Mouse (Mus musculus): ENCODE measurements at regions not wholly inside any gene's neighbourhood (a gene's known extent, or its start where the extent isn't known, plus 50 kb on each side); places are given as distances from the start of the nearest gene placed in this dataset.
"Not testable (repeated sequence)": the region's sequence is repeated elsewhere in the genome, so short reads cannot be mapped to it uniquely, and the experiment has no call there.

DNA sequence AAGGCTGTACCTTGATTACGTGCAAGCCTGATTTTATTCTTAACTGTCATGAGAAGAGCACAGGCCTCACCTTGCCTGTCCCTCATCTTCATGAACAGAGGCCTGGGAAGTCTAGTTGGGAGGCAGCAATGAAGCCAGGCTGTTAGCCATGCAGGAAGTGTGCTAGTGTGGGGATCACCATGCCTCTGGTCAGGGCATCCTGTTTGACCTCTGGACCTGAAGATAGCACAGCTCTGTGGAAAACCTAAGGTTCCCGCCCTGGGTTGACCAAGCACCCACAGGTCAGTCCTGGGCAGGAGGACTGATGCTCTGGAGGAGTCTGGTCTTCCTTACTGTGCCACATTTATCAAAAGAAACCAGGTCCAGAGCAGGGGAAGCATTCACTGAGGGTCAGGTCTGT lies 157.6 kb downstream of the Gm906 start:
- ATAC-seq (replicated peaks; ENCODE audit: low FRiP score, low TSS enrichment, poor library complexity, severe bottlenecking) = no peak

DNA sequence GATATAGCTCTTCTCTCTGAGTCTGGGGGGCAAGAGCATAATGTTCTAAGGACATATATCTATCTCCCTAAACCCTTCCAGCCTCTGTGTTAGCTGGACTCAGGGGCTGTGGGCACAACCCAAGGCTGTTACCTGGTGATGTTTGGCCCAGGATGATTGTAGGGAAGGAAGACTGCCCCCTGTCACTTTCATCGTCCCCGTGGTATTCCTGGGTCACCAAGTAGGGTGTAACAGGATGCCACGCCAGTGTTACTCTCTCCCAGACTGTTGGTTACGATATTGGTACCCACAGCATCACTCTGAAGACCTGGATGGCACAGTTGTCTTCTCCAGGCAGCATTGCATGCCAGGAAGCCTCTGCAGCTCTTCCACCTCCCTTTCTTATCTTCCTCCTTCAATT lies 185.3 kb downstream of the Gm906 start:
- no peak for ATAC-seq (replicated peaks; ENCODE audit: low FRiP score, low TSS enrichment, poor library complexity, severe bottlenecking)

DNA sequence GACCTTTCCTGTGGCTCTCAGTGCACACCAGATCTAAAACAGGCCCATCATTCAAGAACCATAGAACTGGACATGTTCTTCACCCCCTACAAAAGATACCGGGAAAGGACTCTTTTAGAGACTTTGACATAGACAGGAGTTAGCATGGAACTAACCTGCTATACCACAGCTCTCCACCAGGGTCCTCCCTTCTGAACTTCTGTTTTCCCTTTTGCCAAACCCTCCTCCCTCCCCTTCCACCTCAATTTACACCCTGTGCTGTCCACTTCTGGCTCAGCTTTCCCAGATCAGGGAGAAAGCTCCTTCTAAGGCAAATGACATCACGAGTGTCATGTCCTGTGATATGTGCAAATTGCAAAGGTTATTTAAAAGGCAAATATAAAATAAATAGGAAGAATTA lies 185.7 kb downstream of the Gm906 start:
- ATAC-seq (replicated peaks; ENCODE audit: low FRiP score, low TSS enrichment, poor library complexity, severe bottlenecking) = not testable (repeated sequence)

DNA sequence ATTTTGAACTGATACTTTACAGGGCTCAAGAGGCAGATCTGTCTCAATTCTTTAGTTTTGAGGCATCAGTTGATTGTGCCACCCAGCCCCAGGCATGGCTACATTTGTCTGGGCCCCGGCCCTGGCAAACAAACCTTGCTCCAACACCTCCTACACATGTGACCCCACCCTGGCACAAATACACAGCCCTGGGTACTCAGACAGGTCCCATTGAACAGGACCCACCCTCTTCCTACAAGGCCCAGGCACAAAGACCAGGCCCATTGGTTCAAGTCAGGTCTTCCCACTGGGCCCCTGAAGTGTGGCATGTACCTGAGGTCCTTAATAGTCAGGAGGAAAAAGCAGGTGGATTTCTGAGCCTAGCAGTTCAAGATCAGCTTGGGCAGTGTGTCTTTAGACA lies 190.4 kb downstream of the Gm906 start:
- ATAC-seq (replicated peaks; ENCODE audit: low FRiP score, low TSS enrichment, poor library complexity, severe bottlenecking) = not testable (repeated sequence)

DNA sequence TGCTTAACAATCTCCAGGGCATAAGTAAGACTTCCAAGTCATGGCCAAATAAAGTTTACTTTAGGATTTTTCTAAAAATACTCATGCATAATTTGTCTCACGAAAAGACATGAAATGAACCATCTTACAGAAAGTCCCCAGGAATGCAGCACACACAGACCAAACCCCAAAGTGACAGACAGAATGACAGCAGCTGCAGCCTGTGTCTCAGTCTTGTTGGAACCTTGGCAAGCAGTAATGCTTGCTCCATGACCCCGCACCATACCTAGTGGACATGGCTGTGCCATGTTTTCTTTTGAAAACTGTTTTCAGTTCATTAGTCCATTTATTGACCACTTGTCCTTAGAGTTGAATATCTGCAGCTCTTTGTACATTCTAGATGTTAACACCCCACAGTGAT lies 191.1 kb downstream of the Gm906 start:
- ATAC-seq (replicated peaks; ENCODE audit: low FRiP score, low TSS enrichment, poor library complexity, severe bottlenecking) = not testable (repeated sequence)

DNA sequence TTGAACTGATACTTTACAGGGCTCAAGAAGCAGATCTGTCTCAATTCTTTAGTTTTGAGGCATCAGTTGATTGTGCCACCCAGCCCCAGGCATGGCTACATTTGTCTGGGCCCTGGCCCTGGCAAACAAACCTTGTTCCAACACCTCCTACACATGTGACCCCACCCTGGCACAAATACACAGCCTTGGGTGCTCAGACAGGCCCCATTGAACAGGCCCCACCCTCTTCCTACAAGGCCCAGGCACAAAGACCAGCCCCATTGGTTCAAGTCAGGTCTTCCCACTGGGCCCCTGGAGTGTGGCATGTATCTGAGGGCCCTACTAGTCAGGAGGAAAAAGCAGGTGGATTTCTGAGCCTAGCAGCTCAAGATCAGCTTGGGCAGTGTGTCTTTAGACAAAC lies 198.4 kb downstream of the Gm906 start:
- not testable (repeated sequence) for ATAC-seq (replicated peaks; ENCODE audit: low FRiP score, low TSS enrichment, poor library complexity, severe bottlenecking)

DNA sequence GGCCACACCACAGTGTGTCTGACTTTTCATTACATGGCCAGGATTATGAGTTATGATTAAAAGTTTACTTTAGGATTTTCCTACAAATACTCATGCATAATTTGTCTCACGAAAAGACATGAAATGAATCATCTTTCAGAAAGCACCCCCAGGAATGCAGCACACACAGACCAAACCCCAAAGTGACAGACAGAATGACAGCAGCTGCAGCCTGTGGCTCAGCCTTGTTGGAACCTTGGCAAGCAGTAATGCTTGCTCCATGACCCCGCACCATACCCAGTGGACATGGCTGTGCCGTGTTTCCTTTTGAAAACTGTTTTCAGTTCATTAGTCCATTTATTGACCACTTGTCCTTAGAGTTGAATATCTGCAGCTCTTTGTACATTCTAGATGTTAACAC lies 199.0 kb downstream of the Gm906 start:
- ATAC-seq (replicated peaks; ENCODE audit: low FRiP score, low TSS enrichment, poor library complexity, severe bottlenecking) = not testable (repeated sequence)

DNA sequence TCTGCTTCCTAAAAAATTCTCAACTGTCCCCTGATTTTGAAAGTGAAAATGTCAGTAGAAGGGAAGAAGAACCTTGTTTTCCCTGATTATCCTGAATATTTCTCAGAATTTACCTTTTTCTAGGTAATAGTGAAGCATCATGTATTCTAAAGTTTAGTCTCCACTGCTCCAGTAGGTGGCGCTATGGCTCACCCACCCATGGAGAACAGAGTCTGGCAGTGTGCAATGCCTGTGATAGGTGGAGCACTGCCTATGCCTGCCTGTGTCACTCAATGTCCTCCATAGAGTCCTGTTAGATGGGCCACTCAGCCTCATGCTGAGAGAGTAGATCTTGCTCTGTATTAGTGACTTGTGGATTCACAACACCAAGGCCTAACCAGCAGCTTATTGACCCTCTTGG lies 218.4 kb downstream of the Gm906 start:
- no peak for ATAC-seq (replicated peaks; ENCODE audit: low FRiP score, low TSS enrichment, poor library complexity, severe bottlenecking)

DNA sequence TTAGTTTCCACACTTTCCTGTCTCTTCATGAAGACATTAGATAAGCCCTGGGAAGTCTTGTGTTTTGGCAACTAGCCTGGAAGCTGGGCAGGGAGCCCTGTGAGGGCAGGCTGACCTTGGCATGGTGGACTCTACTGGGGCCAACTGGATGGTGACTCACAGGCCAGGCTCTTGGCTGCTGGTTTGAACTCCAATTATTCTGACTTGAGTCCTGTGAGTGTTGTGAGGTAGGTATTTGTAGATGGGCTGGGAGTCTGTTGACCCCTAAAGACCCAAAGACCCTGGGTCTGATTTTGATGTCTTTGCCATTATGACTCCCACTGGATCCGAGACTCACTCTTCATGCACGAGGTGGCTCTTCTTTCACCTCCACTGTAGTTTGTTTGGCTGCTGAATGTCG lies 208.9 kb upstream of the Gm30302 start:
- not testable (repeated sequence) for ATAC-seq (replicated peaks; ENCODE audit: low FRiP score, low TSS enrichment, poor library complexity, severe bottlenecking)

DNA sequence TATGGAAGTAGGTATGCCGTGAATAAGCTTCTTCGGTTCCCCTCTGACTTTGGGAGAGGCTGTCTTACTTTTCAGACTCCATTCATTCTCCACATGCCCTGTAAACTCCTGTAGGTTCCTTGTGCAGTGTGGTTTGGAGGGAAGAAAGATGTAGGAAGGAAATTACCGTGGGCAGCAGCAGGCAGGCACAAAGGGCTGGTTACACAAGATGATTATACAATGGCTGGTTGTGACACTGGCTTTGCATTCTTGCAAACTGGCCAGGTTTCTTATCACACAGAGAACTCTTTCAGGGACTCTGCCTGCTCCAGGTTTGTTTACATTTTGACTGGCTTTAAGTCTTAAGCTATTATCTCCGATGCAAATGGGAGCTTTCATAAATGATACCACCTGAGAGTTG lies 167.3 kb upstream of the Gm30302 start:
- ATAC-seq (replicated peaks; ENCODE audit: low FRiP score, low TSS enrichment, poor library complexity, severe bottlenecking) = not testable (repeated sequence)

DNA sequence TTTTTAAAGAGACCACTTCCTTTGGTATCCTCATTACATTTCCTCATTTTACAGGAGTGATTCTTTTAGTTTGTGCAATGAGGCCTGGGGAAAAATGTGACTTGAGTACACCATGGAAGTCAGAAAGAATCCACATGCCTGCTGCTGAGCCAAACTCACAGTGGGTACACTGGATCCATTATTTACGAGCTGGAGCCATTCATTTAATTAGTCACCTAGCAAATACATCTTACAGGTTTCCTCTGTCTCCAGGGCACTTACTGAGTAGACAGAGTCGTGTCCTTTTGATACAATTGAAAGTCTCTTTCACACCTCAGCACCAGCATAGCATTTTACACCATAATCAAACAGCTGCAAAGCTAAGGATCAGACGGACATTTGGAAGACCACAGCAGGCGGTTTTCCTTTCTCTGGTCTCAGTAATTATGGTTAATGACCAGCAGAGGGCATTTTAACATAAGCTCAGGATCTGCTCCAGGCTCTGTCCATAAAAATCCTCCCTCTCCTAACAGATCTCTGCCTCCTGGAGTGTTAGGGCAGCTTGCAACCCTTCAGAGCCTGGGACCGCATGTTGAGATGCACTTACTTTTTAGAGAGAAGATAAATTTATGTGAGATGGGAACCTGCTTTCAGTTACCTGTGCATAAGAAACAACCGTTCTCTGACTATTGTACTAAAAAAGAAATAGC lies 159.3 kb upstream of the Gm30302 start:
- 0 out of 2 replicates have a peak, but pooled peaks have one; percentile 41 for ATAC-seq (replicated peaks; ENCODE audit: low FRiP score, low TSS enrichment, poor library complexity, severe bottlenecking)

DNA sequence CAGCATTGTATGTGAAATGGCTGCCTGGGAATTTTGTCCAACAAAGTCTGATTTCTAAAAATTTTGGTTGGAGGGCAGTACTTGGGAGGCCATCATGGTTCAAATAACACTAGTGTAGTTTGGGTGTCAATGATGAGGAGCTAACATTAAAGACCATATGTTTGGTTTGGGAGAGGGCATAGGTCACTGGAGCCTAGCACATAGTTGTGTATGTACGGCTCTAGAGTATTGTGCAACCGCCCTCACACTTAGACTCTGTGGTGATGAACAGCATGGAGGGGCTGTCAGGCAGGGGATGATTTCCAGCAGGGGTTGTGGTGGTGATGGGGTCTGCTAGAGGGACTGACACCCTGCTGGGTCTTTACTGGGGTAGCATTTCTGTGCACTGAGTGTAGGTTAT lies 117.0 kb upstream of the Gm30302 start:
- no peak for ATAC-seq (replicated peaks; ENCODE audit: low FRiP score, low TSS enrichment, poor library complexity, severe bottlenecking)
